Mouse (Mus musculus) C2C12 (cell line): Measurements from ENCODE around the gene Aldh1l1. TPM values are rescaled to one million over a fixed set of nuclear protein-coding genes. Genes with fewer than 3 reads are reported as not detected.

Experiments
- H3K27me3 ChIP-seq: one replicate; pipeline ENCODE4 v1.6.1; 2011; ENCODE audit not compliant: control insufficient read depth, insufficient read depth, insufficient read length
- H3K36me3 ChIP-seq: one replicate; pipeline ENCODE4 v1.6.1; 2011; ENCODE audit not compliant: control insufficient read depth, insufficient read depth
- H3K4me3 ChIP-seq: one replicate; pipeline ENCODE4 v1.5.1; 2011; ENCODE audit warnings: mild to moderate bottlenecking, control low read depth; ENCODE audit not compliant: poor library complexity, insufficient read depth, severe bottlenecking
- H3K79me2 ChIP-seq: one replicate; pipeline ENCODE4 v1.6.1; 2011; ENCODE audit not compliant: control insufficient read depth, insufficient read depth
- H3K79me3 ChIP-seq: one replicate; pipeline ENCODE4 v1.6.1; 2011; ENCODE audit warnings: low read depth, control low read depth
- H3ac ChIP-seq: one replicate; pipeline ENCODE3; 2011; ENCODE audit warnings: low read depth; ENCODE audit not compliant: control insufficient read depth, insufficient read length
- CEBPB ChIP-seq: IDR thresholded peaks from one replicate; pipeline ENCODE4 v1.6.1; 2011; ENCODE audit warnings: low read depth, mild to moderate bottlenecking, control low read depth, moderate library complexity
- CTCF ChIP-seq: IDR thresholded peaks from one replicate; pipeline ENCODE4 v1.5.1; 2011; ENCODE audit not compliant: control insufficient read depth, insufficient read depth, insufficient read length
- FOSL1 ChIP-seq: IDR thresholded peaks from one replicate; pipeline ENCODE4 v1.8.0; 2011; ENCODE audit warnings: mild to moderate bottlenecking, low read length; ENCODE audit not compliant: poor library complexity, insufficient read depth, severe bottlenecking
- MAX ChIP-seq: IDR thresholded peaks from one replicate; pipeline ENCODE4 v1.6.1; 2011; ENCODE audit warnings: mild to moderate bottlenecking, control low read depth
- MYOD1 ChIP-seq: IDR thresholded peaks from one replicate; pipeline ENCODE4 v1.6.1; 2011; ENCODE audit warnings: low read depth; ENCODE audit not compliant: control insufficient read depth, insufficient read length
- MYOG ChIP-seq: IDR thresholded peaks from one replicate; pipeline ENCODE4 v1.6.1; 2011; ENCODE audit not compliant: control insufficient read depth, insufficient read length; ENCODE audit errors: extremely low read depth
- USF1 ChIP-seq: IDR thresholded peaks from one replicate; pipeline ENCODE4 v1.6.1; 2011; ENCODE audit warnings: low read depth, mild to moderate bottlenecking, control low read depth, moderate library complexity
- polyA plus RNA-seq: library from polyadenylated mRNA; unstranded; fragments of >200 nt; fragmentation: generic; extraction: Trizol; gene quantifications from one replicate; pipeline ENCODE4 v1.2.1, GENCODE M21; 2012; ENCODE audit warnings: missing spikeins

The Aldh1l1 gene
- polyA plus RNA-seq, 1 experiment: 0.16 TPM

GRCm38 (mm10) chr6:90491956-90492744, 5.9 kb downstream of the Aldh1l1 start:
- Histone ChIP-seq H3K79me2 (no peaks in the 10 kb centered on the region), H3K27me3 (peaks cover 4% of the 10 kb centered on the region), H3K79me3 (no peaks in the 10 kb centered on the region), H3ac (no peak overlapping the region), H3K36me3 (no peaks in the 10 kb centered on the region), H3K4me3 (no peak overlapping the region)
- TF ChIP-seq MYOG (no peak), MYOD1 (no peak)

- H3K79me3 ChIP-seq: no peaks in the 10 kb centered on the region
- no peak overlapping the region for H3ac ChIP-seq
- no peaks in the 10 kb centered on the region for H3K79me2 ChIP-seq
- no peak for TF ChIP-seq USF1
- no peak for TF ChIP-seq CTCF
- TF ChIP-seq MAX: no peak
- no peak for TF ChIP-seq MYOG
- no peak for TF ChIP-seq CEBPB
- TF ChIP-seq MYOD1: no peak
- no peak for TF ChIP-seq FOSL1
- H3K4me3 ChIP-seq: no peak overlapping the region
- H3K27me3 ChIP-seq: peaks cover 12% of the 10 kb centered on the region
- no peaks in the 10 kb centered on the region for H3K36me3 ChIP-seq
Observed at GRCm38 (mm10) chr6:90494155-90494554, 7.9 kb downstream of the Aldh1l1 start.

- Histone ChIP-seq H3ac (no peak overlapping the region), H3K79me2 (no peaks in the 10 kb centered on the region), H3K27me3 (peaks cover 12% of the 10 kb centered on the region), H3K4me3 (no peak overlapping the region), H3K79me3 (no peaks in the 10 kb centered on the region), H3K36me3 (no peaks in the 10 kb centered on the region)
- TF ChIP-seq MYOG: no peak
- no peak for TF ChIP-seq CEBPB
- TF ChIP-seq FOSL1: no peak
- TF ChIP-seq MYOD1: no peak
- TF ChIP-seq MAX: no peak
- TF ChIP-seq USF1: no peak
- no peak for TF ChIP-seq CTCF
Observed at GRCm38 (mm10) chr6:90494566-90494965, 8.3 kb downstream of the Aldh1l1 start.

- H3K27me3 ChIP-seq: peaks cover 12% of the 10 kb centered on the region
- no peaks in the 10 kb centered on the region for H3K36me3 ChIP-seq
- no peaks in the 10 kb centered on the region for H3K79me2 ChIP-seq
- no peak overlapping the region for H3K4me3 ChIP-seq
- H3K79me3 ChIP-seq: no peaks in the 10 kb centered on the region
- TF ChIP-seq MYOG (no peak), CEBPB (no peak), USF1 (no peak), FOSL1 (no peak)
- H3ac ChIP-seq: no peak overlapping the region
Observed at GRCm38 (mm10) chr6:90495282-90495912, 9.2 kb downstream of the Aldh1l1 start.

GRCm38 (mm10) chr6:90496217-90496616, 10.0 kb downstream of the Aldh1l1 start:
- peaks cover 15% of the 10 kb centered on the region for H3K27me3 ChIP-seq
- TF ChIP-seq MYOD1: no peak
- no peaks in the 10 kb centered on the region for H3K79me3 ChIP-seq
- H3K4me3 ChIP-seq: no peak overlapping the region
- no peaks in the 10 kb centered on the region for H3K36me3 ChIP-seq
- no peak overlapping the region for H3ac ChIP-seq
- no peaks in the 10 kb centered on the region for H3K79me2 ChIP-seq

GRCm38 (mm10) chr6:90499509-90499908, 13.3 kb downstream of the Aldh1l1 start:
- TF ChIP-seq CTCF (no peak), CEBPB (no peak), MYOG (no peak), MYOD1 (no peak), MAX (no peak), USF1 (no peak), FOSL1 (no peak)
- no peaks in the 10 kb centered on the region for H3K79me3 ChIP-seq
- H3K79me2 ChIP-seq: no peaks in the 10 kb centered on the region
- H3K4me3 ChIP-seq: no peak overlapping the region
- peaks cover 15% of the 10 kb centered on the region for H3K27me3 ChIP-seq
- H3K36me3 ChIP-seq: no peaks in the 10 kb centered on the region
- no peak overlapping the region for H3ac ChIP-seq
